Mouse (Mus musculus): Measurements from ENCODE around the gene Hivep2. TPM values are rescaled to one million over a fixed set of nuclear protein-coding genes. Genes with fewer than 3 reads are reported as not detected.
A peak's percentile ranks its signal among the peaks of the same experiment; 100 is the strongest.

The Hivep2 gene
- polyA plus RNA-seq, 1 experiment from 2014 or later: 6.9 TPM

- Histone ChIP-seq H3K27me3 (replicated peaks) (no peaks in the 10 kb centered on the region), H3K4me3 (no peak overlapping the region), H3K9ac (no peak overlapping the region), H3K4me2 (replicated peaks) (no peak overlapping the region), H3K36me3 (no peaks in the 10 kb centered on the region), H3K9me3 (no peaks in the 10 kb centered on the region), H3K27ac (no peak overlapping the region), H3K4me1 (peaks cover 7% of the 10 kb centered on the region)
- WGBS: 80% methylated on average over 6 of the region's 6 CpGs
- ATAC-seq (ENCODE audit: low FRiP score, low read depth): no peak
Observed at GRCm38 (mm10) chr10:14197261-14197660, 231.4 kb downstream of the Hivep2 start.

DNA sequence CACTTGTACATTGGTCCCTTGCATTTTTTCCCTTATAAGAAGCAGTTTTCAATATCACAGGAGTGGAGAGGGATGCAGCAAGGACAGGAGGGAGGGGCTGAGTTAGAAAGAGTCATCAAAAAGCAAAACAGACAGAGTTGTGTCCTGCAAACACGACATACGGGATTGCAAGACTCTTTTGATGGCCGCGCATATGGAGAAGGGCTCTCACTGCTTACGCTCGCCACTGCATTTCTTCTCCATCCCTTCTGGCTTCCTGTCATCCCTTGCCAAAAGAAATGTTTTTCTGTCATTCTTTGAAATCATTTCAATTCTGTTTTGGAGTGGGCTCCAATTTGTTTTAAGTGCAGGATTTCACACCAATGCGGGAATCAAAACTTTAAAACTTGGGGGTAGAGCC, 233.5 kb downstream of the Hivep2 start:
- no peaks in the 10 kb centered on the region for H3K36me3 ChIP-seq
- no peak overlapping the region for H3K9ac ChIP-seq
- H3K9me3 ChIP-seq: no peaks in the 10 kb centered on the region
- no peak for ATAC-seq (ENCODE audit: low FRiP score, low read depth)
- no peak overlapping the region for H3K4me2 ChIP-seq (replicated peaks)
- H3K27ac ChIP-seq: no peak overlapping the region
- peaks cover 7% of the 10 kb centered on the region for H3K4me1 ChIP-seq
- H3K27me3 ChIP-seq (replicated peaks): no peaks in the 10 kb centered on the region
- H3K4me3 ChIP-seq: no peak overlapping the region
- WGBS: 81% methylated on average over 7 of the region's 7 CpGs

- H3K4me3 ChIP-seq: no peak overlapping the region
- no peak overlapping the region for H3K27ac ChIP-seq
- H3K27me3 ChIP-seq (replicated peaks): no peaks in the 10 kb centered on the region
- H3K36me3 ChIP-seq: no peaks in the 10 kb centered on the region
- H3K9me3 ChIP-seq: no peaks in the 10 kb centered on the region
- 0 out of 2 replicates have a peak, but pooled peaks have one; percentile 12 for ATAC-seq (ENCODE audit: low FRiP score, low read depth)
- H3K4me1 ChIP-seq: peaks cover 7% of the 10 kb centered on the region
- H3K9ac ChIP-seq: no peak overlapping the region
- no peak overlapping the region for H3K4me2 ChIP-seq (replicated peaks)
- WGBS: 8% methylated on average over 2 of the region's 2 CpGs
Observed at GRCm38 (mm10) chr10:14200310-14200709, 234.4 kb downstream of the Hivep2 start.

Other genes with a start within 250 kb of the Hivep2 start
- 46.1 and 48.8 TPM in 2 replicates for gene Aig1, start 97.1 kb upstream of the Hivep2 start, polyA plus RNA-seq (2016; fragmentation: Nextera tagmentation; extraction: Ambion mirVana)